Mouse (Mus musculus): ENCODE data around the gene Gm28043. TPM values are rescaled to one million over a fixed set of nuclear protein-coding genes. Genes with fewer than 3 reads are reported as not detected.

The Gm28043 gene
- polyA plus RNA-seq, 1 experiment = 0.26 TPM

- no peak for TF ChIP-seq GATA1 (IDR thresholded peaks at IDR 0.05; ENCODE audit: low read length)
These were observed 13.3 kb upstream of the Gm28043 start for GRCm38 (mm10) chr17:29601391-29601790.

GRCm38 (mm10) chr17:29603283-29603682 is 11.4 kb upstream of the Gm28043 start:
- no peak for TF ChIP-seq GATA1 (IDR thresholded peaks at IDR 0.05; ENCODE audit: low read length)

GRCm38 (mm10) chr17:29615024-29615551 is 412 bp downstream of the Gm28043 start:
- no peak for TF ChIP-seq GATA1 (IDR thresholded peaks at IDR 0.05; ENCODE audit: low read length)

GRCm38 (mm10) chr17:29615616-29616015 is 940 bp downstream of the Gm28043 start:
- TF ChIP-seq GATA1 (IDR thresholded peaks at IDR 0.05; ENCODE audit: low read length) = no peak

GRCm38 (mm10) chr17:29619231-29619630 is 4.6 kb downstream of the Gm28043 start:
- TF ChIP-seq GATA1 (IDR thresholded peaks at IDR 0.05; ENCODE audit: low read length) = no peak

GRCm38 (mm10) chr17:29623488-29623887 is 8.8 kb downstream of the Gm28043 start:
- no peak for TF ChIP-seq GATA1 (IDR thresholded peaks at IDR 0.05; ENCODE audit: low read length)

GRCm38 (mm10) chr17:29627285-29627684 is 12.6 kb downstream of the Gm28043 start:
- no peak for TF ChIP-seq GATA1 (IDR thresholded peaks at IDR 0.05; ENCODE audit: low read length)

- TF ChIP-seq GATA1 (IDR thresholded peaks at IDR 0.05; ENCODE audit: low read length) = no peak
These were observed 14.3 kb downstream of the Gm28043 start for GRCm38 (mm10) chr17:29628946-29629345.

- TF ChIP-seq GATA1 (IDR thresholded peaks at IDR 0.05; ENCODE audit: low read length) = no peak
These were observed 14.9 kb downstream of the Gm28043 start for GRCm38 (mm10) chr17:29629620-29630019.

- no peak for TF ChIP-seq GATA1 (IDR thresholded peaks at IDR 0.05; ENCODE audit: low read length)
These were observed 17.6 kb downstream of the Gm28043 start for GRCm38 (mm10) chr17:29632312-29632711.

GRCm38 (mm10) chr17:29635492-29635891 is 20.8 kb downstream of the Gm28043 start:
- TF ChIP-seq GATA1 (IDR thresholded peaks at IDR 0.05; ENCODE audit: low read length) = no peak

GRCm38 (mm10) chr17:29636118-29636517 is 21.4 kb downstream of the Gm28043 start:
- no peak for TF ChIP-seq GATA1 (IDR thresholded peaks at IDR 0.05; ENCODE audit: low read length)

GRCm38 (mm10) chr17:29637377-29637776 is 22.7 kb downstream of the Gm28043 start:
- TF ChIP-seq GATA1 (IDR thresholded peaks at IDR 0.05; ENCODE audit: low read length) = no peak

GRCm38 (mm10) chr17:29637895-29638294 is 23.2 kb downstream of the Gm28043 start:
- no peak for TF ChIP-seq GATA1 (IDR thresholded peaks at IDR 0.05; ENCODE audit: low read length)

GRCm38 (mm10) chr17:29640971-29641370 is 26.3 kb downstream of the Gm28043 start:
- TF ChIP-seq GATA1 (IDR thresholded peaks at IDR 0.05; ENCODE audit: low read length) = no peak

GRCm38 (mm10) chr17:29642219-29642618 is 27.5 kb downstream of the Gm28043 start:
- TF ChIP-seq GATA1 (IDR thresholded peaks at IDR 0.05; ENCODE audit: low read length) = no peak

GRCm38 (mm10) chr17:29658249-29658648 is 43.6 kb downstream of the Gm28043 start:
- peak; percentile 92 for TF ChIP-seq GATA1 (IDR thresholded peaks at IDR 0.05; ENCODE audit: low read length)
